Mouse (Mus musculus) neural tube, embryonic 15.5 days (tissue): ENCODE measurements around the gene Rptor. TPM values are rescaled to one million over a fixed set of nuclear protein-coding genes. Genes with fewer than 3 reads are reported as not detected.
A peak's percentile ranks its signal among the peaks of the same experiment; 100 is the strongest.

Experiments used
- ATAC-seq: fragments of 200-750 bp; cut with Nextera tagmentation; 2 replicates; pipeline ENCODE4 v1.8.0; 2017; ENCODE audit warnings: mild to moderate bottlenecking, moderate TSS enrichment, moderate library complexity; ENCODE audit not compliant: low FRiP score
- H3K27ac ChIP-seq: fragments of 300-500 bp; sonication (generic); replicated peaks from 2 replicates; pipeline ENCODE4 v1.5.1; 2015; ENCODE audit warnings: mild to moderate bottlenecking, inconsistent platforms
- H3K27me3 ChIP-seq: fragments of 300-500 bp; sonication (generic); replicated peaks from 2 replicates; pipeline ENCODE4 v1.6.1; 2015; ENCODE audit warnings: inconsistent platforms
- H3K36me3 ChIP-seq: fragments of 300-500 bp; sonication (generic); 2 replicates; pipeline ENCODE4 v1.6.1; 2015; ENCODE audit warnings: inconsistent platforms
- H3K4me1 ChIP-seq: fragments of 300-500 bp; sonication (generic); 2 replicates; pipeline ENCODE4 v1.6.1; 2015; ENCODE audit warnings: inconsistent platforms
- H3K4me2 ChIP-seq: fragments of 300-500 bp; sonication (generic); 2 replicates; pipeline ENCODE4 v1.6.1; 2015; ENCODE audit warnings: inconsistent platforms, mild to moderate bottlenecking, moderate library complexity
- H3K4me3 ChIP-seq: fragments of 300-500 bp; sonication (generic); replicated peaks from 2 replicates; pipeline ENCODE4 v1.5.1; 2015; ENCODE audit warnings: mild to moderate bottlenecking, inconsistent platforms
- H3K9ac ChIP-seq: fragments of 300-500 bp; sonication (generic); replicated peaks from 2 replicates; pipeline ENCODE4 v1.6.1; 2015; ENCODE audit warnings: mild to moderate bottlenecking, inconsistent platforms
- H3K9me3 ChIP-seq: fragments of 300-500 bp; sonication (generic); replicated peaks from 2 replicates; pipeline ENCODE4 v1.6.1; 2016; ENCODE audit warnings: inconsistent platforms
- WGBS: fragments of 180-500 bp; shearing (Covaris S2); methylation state at CpG from one replicate; pipeline ENCODE4 v1.1.7; 2015; ENCODE audit warnings: mixed read lengths; 5-methylcytosine and 5-hydroxymethylcytosine counted together
- polyA plus RNA-seq: library from polyadenylated mRNA; unstranded; fragments of >200 nt; fragmentation: Nextera tagmentation; extraction: Ambion mirVana; gene quantifications from 2 replicates; pipeline ENCODE4 v1.2.1, GENCODE M21; 2015

Rptor gene
- polyA plus RNA-seq, 1 experiment from 2014 or later, result 11.7 TPM

DNA sequence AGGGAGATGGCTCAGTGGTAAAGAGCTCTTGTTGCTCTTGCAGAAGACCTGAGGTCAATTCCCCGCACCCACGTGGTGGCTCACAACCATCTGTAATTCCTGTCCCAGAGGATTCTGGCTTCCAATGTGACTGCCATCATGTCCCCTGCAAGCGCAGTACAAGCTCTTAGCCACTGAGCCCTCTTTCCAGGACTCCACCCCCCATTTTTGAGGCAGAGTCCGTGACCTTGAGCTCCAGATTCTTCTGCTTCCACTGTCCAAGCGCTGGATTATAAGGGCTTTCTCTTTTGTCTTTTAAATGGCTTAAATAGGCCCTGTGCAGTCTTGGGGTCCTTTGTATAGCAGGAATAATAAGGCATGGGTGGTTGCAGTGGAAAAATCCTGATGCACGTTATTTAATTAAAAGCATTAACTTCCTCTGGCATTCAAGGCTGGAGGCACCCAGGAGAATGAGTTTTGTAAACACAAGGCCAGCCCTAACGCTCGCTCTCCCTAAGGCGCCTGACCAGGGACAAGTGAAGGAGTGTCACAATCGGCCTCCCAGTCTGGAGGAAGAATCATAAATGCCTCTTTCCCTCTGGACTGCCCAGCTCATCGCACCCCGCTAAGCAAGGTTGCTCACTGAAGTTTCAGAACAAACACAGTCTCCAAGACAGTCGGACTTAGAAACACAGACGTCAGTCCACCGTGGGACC, 30.2 kb upstream of the Rptor start:
- no peak for ATAC-seq

DNA sequence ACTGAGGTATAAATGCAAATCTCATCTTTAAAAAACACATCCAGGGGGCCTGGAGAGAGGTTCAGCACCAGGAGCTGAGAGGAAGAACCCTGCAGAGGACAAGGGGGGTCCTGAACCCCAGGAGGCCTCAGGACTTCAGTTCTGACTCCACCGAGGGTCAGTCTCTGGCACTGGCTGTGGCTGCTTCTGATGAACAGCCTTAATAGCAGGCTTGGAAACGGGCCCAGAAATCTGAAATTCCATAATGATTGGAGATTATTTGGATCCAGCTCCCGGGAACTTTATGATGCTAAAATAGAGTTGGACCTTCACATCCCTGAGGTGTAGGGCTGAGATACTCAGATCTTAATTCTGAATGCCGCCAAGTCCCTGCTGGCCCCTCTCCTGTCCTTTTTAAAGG, 25.9 kb upstream of the Rptor start:
- Histone ChIP-seq H3K4me1 (peaks cover 14% of the 10 kb centered on the region), H3K9ac (no peak overlapping the region), H3K4me2 (no peak overlapping the region), H3K36me3 (no peaks in the 10 kb centered on the region), H3K9me3 (no peaks in the 10 kb centered on the region), H3K27me3 (no peaks in the 10 kb centered on the region), H3K27ac (peak overlapping the region; percentile 41; the same call in 1 of the 2 replicates), H3K4me3 (no peak overlapping the region)
- WGBS, result 11% methylated on average over 4 of the region's 4 CpGs
- ATAC-seq, result no peak

More for the DNA sequence above, 30.2 kb upstream of the Rptor start:
- H3K4me3 ChIP-seq, result no peak overlapping the region
- H3K9me3 ChIP-seq, result no peaks in the 10 kb centered on the region
- H3K27me3 ChIP-seq, result 0 out of 2 replicates have a peak, but pooled peaks cover 4% of the 10 kb centered on the region
- no peak overlapping the region for H3K9ac ChIP-seq
- H3K4me2 ChIP-seq, result no peak overlapping the region
- peaks cover 14% of the 10 kb centered on the region for H3K4me1 ChIP-seq
- WGBS, result 45% methylated on average over 15 of the region's 15 CpGs
- no peaks in the 10 kb centered on the region for H3K36me3 ChIP-seq
- H3K27ac ChIP-seq, result no peak overlapping the region

DNA sequence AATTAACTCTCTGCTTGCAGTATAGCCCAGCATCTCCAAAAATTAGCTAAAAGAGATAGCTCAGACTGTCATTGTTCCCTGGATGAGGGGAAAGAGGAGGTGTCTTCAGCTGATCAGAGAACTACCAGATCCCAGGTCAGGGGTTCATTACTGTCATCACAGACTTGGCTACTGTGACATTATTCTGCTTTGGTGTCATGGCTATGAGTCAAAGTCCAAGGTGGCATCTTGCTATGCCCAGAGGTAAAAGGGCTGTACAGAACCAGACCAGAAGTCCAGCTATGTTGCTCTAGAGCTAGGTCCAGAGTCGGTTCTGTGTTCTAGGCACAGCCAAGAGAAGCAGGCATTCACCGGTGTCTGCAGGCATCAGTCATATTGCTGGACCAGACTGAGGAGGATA, 25.0 kb upstream of the Rptor start:
- no peak for ATAC-seq
- Histone ChIP-seq H3K4me3 (no peak overlapping the region), H3K27ac (no peak overlapping the region), H3K4me2 (no peak overlapping the region), H3K27me3 (no peaks in the 10 kb centered on the region), H3K36me3 (no peaks in the 10 kb centered on the region), H3K9ac (no peak overlapping the region), H3K9me3 (no peaks in the 10 kb centered on the region), H3K4me1 (peaks cover 11% of the 10 kb centered on the region)
- 96% methylated on average over 2 of the region's 2 CpGs for WGBS

DNA sequence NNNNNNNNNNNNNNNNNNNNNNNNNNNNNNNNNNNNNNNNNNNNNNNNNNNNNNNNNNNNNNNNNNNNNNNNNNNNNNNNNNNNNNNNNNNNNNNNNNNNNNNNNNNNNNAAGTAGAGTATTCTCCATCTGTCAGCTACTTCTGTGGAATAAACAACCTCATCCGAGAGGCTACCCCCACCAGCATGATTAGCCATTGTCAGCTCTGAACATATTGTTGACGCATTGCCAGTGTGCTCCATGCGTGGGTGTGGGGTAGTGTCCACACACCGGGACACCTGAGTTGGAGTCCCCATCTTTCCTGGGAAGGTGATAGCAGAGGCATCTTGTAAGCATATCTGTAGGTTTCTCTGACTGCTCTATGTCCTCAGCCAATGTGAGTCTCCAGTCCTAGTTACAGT, 16.2 kb upstream of the Rptor start:
- no peak overlapping the region for H3K4me3 ChIP-seq
- no peaks in the 10 kb centered on the region for H3K9me3 ChIP-seq
- peaks cover 13% of the 10 kb centered on the region for H3K4me1 ChIP-seq
- no peaks in the 10 kb centered on the region for H3K36me3 ChIP-seq
- 68% methylated on average over 4 of the region's 4 CpGs for WGBS
- ATAC-seq, result no peak
- no peak overlapping the region for H3K9ac ChIP-seq
- no peak overlapping the region for H3K4me2 ChIP-seq
- H3K27me3 ChIP-seq, result no peaks in the 10 kb centered on the region
- no peak overlapping the region for H3K27ac ChIP-seq

DNA sequence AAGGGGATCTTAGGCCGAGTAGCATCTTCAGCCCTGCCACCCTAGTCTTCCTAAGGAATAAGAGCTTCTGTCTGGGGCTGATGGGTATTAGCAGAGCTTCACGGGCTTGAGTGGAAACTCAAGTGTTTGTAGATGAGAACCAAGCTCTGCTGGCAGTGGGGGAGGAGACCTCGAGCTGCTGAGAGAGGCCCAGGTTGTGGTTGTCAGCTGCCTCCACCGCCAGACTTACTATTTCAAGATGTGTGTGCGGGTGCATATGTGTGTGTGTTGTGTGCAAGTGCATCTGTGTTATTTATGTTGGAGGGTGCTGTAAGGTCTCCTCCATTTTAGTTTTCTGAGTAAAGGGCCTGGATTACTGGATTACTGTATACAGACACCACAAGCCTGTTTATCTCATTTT, 15.6 kb upstream of the Rptor start:
- peak overlapping the region; percentile 56 for H3K27ac ChIP-seq
- H3K4me1 ChIP-seq, result peaks cover 13% of the 10 kb centered on the region
- ATAC-seq, result no peak
- no peaks in the 10 kb centered on the region for H3K27me3 ChIP-seq
- no peaks in the 10 kb centered on the region for H3K36me3 ChIP-seq
- H3K9ac ChIP-seq, result no peak overlapping the region
- H3K9me3 ChIP-seq, result no peaks in the 10 kb centered on the region
- 64% methylated on average over 5 of the region's 5 CpGs for WGBS
- no peak overlapping the region for H3K4me2 ChIP-seq
- H3K4me3 ChIP-seq, result no peak overlapping the region

DNA sequence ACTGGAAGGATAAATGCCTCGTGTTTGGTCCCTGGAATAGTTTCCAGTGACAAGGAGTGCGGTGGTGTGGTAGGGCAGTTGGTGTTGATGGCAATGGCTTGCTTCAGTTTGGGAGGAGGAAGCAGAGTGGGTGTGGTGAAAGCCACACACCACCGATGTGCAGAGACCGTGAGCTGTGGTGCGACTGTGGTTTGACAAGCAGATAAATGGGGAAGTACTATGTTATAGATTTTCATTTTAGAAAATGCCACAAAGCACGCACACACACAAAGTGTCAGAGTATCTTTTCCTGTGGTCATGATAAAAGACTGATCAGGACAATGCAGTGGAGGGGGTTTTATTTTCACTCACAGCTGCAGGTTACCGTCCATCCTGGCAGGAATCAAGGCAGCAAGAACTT, 13.5 kb upstream of the Rptor start:
- WGBS, result 81% methylated on average over 7 of the region's 7 CpGs
- H3K4me3 ChIP-seq, result no peak overlapping the region
- H3K27me3 ChIP-seq, result no peaks in the 10 kb centered on the region
- H3K36me3 ChIP-seq, result no peaks in the 10 kb centered on the region
- peaks cover 23% of the 10 kb centered on the region for H3K4me1 ChIP-seq
- H3K9ac ChIP-seq, result no peak overlapping the region
- H3K27ac ChIP-seq, result no peak overlapping the region
- no peaks in the 10 kb centered on the region for H3K9me3 ChIP-seq
- H3K4me2 ChIP-seq, result no peak overlapping the region
- no peak for ATAC-seq

DNA sequence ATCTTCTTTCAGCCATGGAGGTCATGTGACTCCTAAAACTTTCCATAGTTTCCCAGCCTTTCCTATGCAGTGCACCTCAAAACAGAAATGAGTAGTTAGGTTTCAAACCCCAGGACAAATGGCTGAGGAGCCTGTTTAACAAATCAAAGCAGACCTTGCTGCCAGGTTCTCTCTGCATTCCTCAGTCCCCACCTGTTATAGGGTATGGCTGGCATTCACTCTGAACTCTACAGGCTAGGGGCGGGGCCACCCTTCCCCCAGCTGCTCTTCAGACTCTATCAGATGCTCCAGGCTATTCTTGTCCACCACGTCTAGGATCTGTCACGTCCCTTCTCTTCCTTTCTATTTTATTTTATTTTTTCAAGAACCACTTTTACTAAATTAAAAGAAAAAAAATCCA, 8.7 kb upstream of the Rptor start:
- H3K36me3 ChIP-seq, result no peaks in the 10 kb centered on the region
- no peak overlapping the region for H3K27ac ChIP-seq
- WGBS, result 35% methylated on average over 3 of the region's 3 CpGs

DNA sequence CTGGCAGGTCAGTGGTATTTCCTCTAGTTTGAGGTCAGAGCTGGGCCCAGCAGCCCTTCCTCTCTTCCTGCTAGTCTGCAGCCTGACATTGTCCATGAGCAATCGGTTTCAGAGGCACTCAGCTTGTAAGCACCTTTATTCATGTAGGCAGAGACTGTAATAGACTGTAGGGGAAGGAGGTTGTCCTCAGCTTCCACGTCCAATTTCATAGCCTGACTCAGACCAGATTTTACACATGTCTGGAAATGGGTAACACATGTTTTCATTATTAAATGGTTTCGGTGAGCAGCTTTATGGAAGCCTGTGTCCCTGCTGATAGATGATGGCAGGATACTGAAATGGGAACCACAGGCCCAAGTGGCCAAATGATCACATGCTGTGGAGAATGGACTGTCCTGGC, 3.8 kb upstream of the Rptor start:
- no peak overlapping the region for H3K4me3 ChIP-seq
- 65% methylated on average over 3 of the region's 3 CpGs for WGBS
- H3K36me3 ChIP-seq, result no peaks in the 10 kb centered on the region
- H3K9me3 ChIP-seq, result no peaks in the 10 kb centered on the region
- H3K4me1 ChIP-seq, result peaks cover 6% of the 10 kb centered on the region
- no peak overlapping the region for H3K4me2 ChIP-seq
- no peak for ATAC-seq
- H3K9ac ChIP-seq, result no peak overlapping the region
- no peak overlapping the region for H3K27ac ChIP-seq
- no peaks in the 10 kb centered on the region for H3K27me3 ChIP-seq

More for the DNA sequence above, 8.7 kb upstream of the Rptor start:
- H3K27me3 ChIP-seq, result no peaks in the 10 kb centered on the region
- ATAC-seq, result no peak
- H3K9me3 ChIP-seq, result no peaks in the 10 kb centered on the region
- H3K4me1 ChIP-seq, result peaks cover 11% of the 10 kb centered on the region
- no peak overlapping the region for H3K4me2 ChIP-seq
- no peak overlapping the region for H3K9ac ChIP-seq
- no peak overlapping the region for H3K4me3 ChIP-seq

DNA sequence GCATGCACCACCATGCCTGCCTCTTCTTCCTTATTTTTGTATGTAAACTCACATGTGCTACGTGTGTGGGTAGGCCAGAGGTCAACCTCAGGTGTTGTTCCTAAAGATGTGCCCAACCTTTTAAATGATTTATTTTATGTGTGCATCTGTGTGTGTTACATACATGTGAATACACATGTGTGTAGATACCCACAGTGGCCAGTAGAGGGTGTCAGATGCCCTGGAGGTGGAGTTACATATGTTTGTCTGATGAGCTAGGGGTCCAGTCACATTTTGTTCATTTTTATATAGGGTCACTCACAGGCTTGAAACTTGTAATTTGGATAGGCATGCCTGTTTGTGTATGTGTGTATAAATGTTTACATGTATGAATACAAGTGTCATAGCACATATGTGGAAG, 2.4 kb upstream of the Rptor start:
- no peak overlapping the region for H3K9ac ChIP-seq
- H3K27ac ChIP-seq, result no peak overlapping the region
- no peaks in the 10 kb centered on the region for H3K9me3 ChIP-seq
- 79% methylated on average over 1 of the region's 1 CpGs for WGBS
- no peak overlapping the region for H3K4me2 ChIP-seq
- H3K4me1 ChIP-seq, result peaks cover 17% of the 10 kb centered on the region
- no peaks in the 10 kb centered on the region for H3K27me3 ChIP-seq
- no peaks in the 10 kb centered on the region for H3K36me3 ChIP-seq
- ATAC-seq, result no peak
- H3K4me3 ChIP-seq, result no peak overlapping the region

DNA sequence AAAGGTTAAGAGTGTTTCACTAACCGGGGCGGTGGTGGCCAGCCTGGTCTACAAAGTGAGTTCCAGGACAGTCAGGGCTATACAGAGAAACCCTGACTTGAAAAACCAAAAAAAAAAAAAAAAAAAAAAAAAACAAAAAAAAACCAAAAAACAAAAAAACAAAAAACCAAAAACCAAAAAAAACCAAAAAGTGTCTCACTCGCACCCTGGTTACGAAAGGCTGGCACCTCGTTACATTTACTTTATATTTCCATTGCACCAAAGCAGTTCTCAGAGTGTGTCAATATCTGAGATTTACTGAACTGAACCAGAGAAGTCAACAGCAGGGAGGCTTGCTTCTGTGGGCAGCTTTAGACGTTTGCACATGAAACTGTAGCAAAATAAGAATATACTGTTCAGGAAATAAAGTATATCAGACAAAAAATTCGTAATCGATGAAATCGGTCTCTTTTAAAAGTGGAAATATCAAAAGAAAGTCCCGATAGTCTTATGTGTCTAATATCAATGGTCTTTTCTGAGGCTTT, 466 bp upstream of the Rptor start:
- H3K9ac ChIP-seq, result peak overlapping the region; percentile 33; the same call in 1 of the 2 replicates
- peak overlapping the region; percentile 95 for H3K4me2 ChIP-seq
- H3K27me3 ChIP-seq, result no peaks in the 10 kb centered on the region
- 30% methylated on average over 10 of the region's 10 CpGs for WGBS
- peak overlapping the region; percentile 35 for H3K27ac ChIP-seq
- H3K4me3 ChIP-seq, result peak overlapping the region; percentile 99
- H3K9me3 ChIP-seq, result no peaks in the 10 kb centered on the region
- H3K36me3 ChIP-seq, result no peaks in the 10 kb centered on the region
- peaks cover 19% of the 10 kb centered on the region for H3K4me1 ChIP-seq
- ATAC-seq, result no peak

DNA sequence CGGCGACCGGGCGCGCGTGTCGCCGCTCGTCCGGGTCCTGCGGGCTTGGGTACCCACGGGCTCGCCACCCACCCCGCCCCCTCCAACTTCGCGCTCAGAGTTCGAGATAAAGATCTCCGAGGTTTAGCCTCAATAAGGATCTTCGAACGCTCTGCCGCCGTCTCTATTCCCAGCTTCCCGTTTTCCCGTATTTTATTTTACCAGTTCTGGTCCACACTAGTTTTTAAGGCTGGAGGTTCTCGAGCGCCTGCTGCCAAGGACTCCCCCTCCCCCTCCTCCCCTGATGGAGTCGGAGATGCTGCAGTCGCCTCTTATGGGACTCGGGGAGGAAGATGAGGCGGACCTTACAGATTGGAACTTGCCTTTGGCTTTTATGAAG, 811 bp downstream of the Rptor start:
- Histone ChIP-seq H3K36me3 (no peaks in the 10 kb centered on the region), H3K4me2 (peak overlapping the region; percentile 95), H3K4me3 (peak overlapping the region; percentile 99), H3K27ac (peak overlapping the region; percentile 88), H3K9me3 (no peaks in the 10 kb centered on the region), H3K9ac (peak overlapping the region; percentile 94), H3K4me1 (peaks cover 21% of the 10 kb centered on the region), H3K27me3 (no peaks in the 10 kb centered on the region)
- ATAC-seq, result no peak
- WGBS, result under 1% methylated on average over 30 of the region's 30 CpGs

DNA sequence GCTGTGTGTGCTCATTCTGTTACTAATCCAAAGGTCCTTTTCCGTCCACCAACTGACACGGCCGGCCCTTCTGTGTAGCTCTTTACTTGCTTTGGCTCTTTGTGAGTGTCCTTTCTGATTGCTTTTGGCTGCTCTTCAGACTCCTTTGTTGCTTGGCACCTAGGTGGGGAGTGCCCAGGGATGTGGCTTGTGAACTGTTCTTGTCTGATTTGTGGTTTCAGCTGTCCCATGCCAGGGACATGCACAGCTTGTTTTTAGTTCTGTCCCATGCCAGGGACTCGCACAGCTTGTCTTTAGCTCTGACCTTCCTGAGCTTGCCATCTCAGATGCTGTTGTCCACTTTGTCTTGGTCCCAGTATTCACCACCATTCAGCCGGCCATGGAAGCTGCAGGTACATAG, 4.8 kb downstream of the Rptor start:
- ATAC-seq, result no peak
- 94% methylated on average over 5 of the region's 5 CpGs for WGBS

More for the DNA sequence above, 4.8 kb downstream of the Rptor start:
- H3K4me3 ChIP-seq, result no peak overlapping the region
- no peak overlapping the region for H3K4me2 ChIP-seq
- H3K36me3 ChIP-seq, result no peaks in the 10 kb centered on the region
- no peaks in the 10 kb centered on the region for H3K9me3 ChIP-seq
- H3K27me3 ChIP-seq, result no peaks in the 10 kb centered on the region
- H3K27ac ChIP-seq, result no peak overlapping the region
- H3K4me1 ChIP-seq, result peaks cover 19% of the 10 kb centered on the region
- no peak overlapping the region for H3K9ac ChIP-seq
